Mouse (Mus musculus) ES-Bruce4 (cell line): ENCODE results near the gene Arid3c.

ENCODE experiments used
- CTCF ChIP-seq: IDR thresholded peaks from one replicate; pipeline ENCODE4 v1.8.1; 2011; ENCODE audit warnings: low read depth, low read length
- POLR2A ChIP-seq: IDR thresholded peaks from one replicate; pipeline ENCODE4 v1.8.1; 2011; ENCODE audit warnings: low read length; ENCODE audit not compliant: insufficient read depth

GRCm38 (mm10) chr4:41761680-41762079 lies 30.7 kb upstream of the Arid3c start:
- no peak for TF ChIP-seq CTCF
- TF ChIP-seq POLR2A = no peak
